Comparison of ENCODE assay signal across 15 mouse cellular contexts in genomic region chr7:45097479-45097878, GRCm38 (mm10). TPM values are rescaled to one million over a fixed set of nuclear protein-coding genes. Genes with fewer than 3 reads are reported as not detected.
DNase-seq lines count a peak whose midpoint lies in the region; ATAC-seq and TF ChIP-seq lines count a peak whose summit lies in the region.
"Had no signal": no experiment of that assay in that cellular context is flagged by ENCODE, and none has a peak within 500 bp of the region (broad histone marks: within the 10 kb centered on the region; RNA-seq: fewer than 3 reads in every experiment).

No protein-coding gene starts in this region.

- WGBS in liver, embryonic 12.5 days (ENCODE audit: insufficient replicate concordance): 26% methylated on average over 6 of the region's 6 CpGs

- H3K27ac ChIP-seq in MEL (ENCODE audit: control insufficient read depth, low read depth, low read length): peak overlapping the region; percentile 57; the same call in 1 of the 2 replicates
- H3K27ac ChIP-seq in liver, embryonic 12.5 days: peak overlapping the region; percentile 15; the same call in 1 of the 2 replicates
- H3K27ac ChIP-seq: forebrain, embryonic 10.5 days had no signal

- peak overlapping the region; percentile 40 to 50 for H3K4me3 ChIP-seq in MEL (ENCODE audit: control insufficient read depth in 1 of 2, insufficient read depth in 1 of 2, low read depth in 2 of 2, low read length in 2 of 2)
- no peak overlapping the region for H3K4me3 ChIP-seq in liver, embryonic 12.5 days
- H3K4me3 ChIP-seq: forebrain, embryonic 10.5 days had no signal

- ATAC-seq in common myeloid progenitor, adult 5-6 weeks (replicated peaks; ENCODE audit: low read depth, poor library complexity, severe bottlenecking): 0 out of 2 replicates have a peak, but pooled peaks have one; percentile 9
- peak; percentile 31; the same call in 1 of the 2 replicates for ATAC-seq in liver, embryonic 12.5 days
- no peak for ATAC-seq in megakaryocyte progenitor cell, adult 5-6 weeks (replicated peaks; ENCODE audit: poor library complexity)
- ATAC-seq: midbrain, embryonic 16.5 days had no signal

- no peak overlapping the region for H3K4me2 ChIP-seq in liver, embryonic 12.5 days

- peak in 1 of 2 experiments; percentile 44; a peak in 1 of 4 replicates for TF ChIP-seq POLR2A in MEL (IDR thresholded peaks at IDR 0.05; ENCODE audit: control insufficient read depth in 1 of 2, insufficient read depth in 1 of 2, low read depth in 1 of 2, low read length in 2 of 2, poor library complexity in 1 of 2)

- no peak for TF ChIP-seq EP300 in MEL (IDR thresholded peaks at IDR 0.05; ENCODE audit: low read depth in 1 of 2, low read length in 2 of 2)

- no peaks in the 10 kb centered on the region for H3K27me3 ChIP-seq in MEL (ENCODE audit: control insufficient read depth in 1 of 2, insufficient read depth in 2 of 2, low read length in 2 of 2)
- 0 out of 2 replicates have a peak, but pooled peaks cover 3% of the 10 kb centered on the region for H3K27me3 ChIP-seq in liver, embryonic 12.5 days (replicated peaks)
- H3K27me3 ChIP-seq: CH12.LX had no signal

- H3K9me3 ChIP-seq in MEL (replicated peaks; ENCODE audit: insufficient read depth, low read length): no peaks in the 10 kb centered on the region
- H3K9me3 ChIP-seq in liver, embryonic 12.5 days (replicated peaks): no peaks in the 10 kb centered on the region
- H3K9me3 ChIP-seq: forebrain, embryonic 10.5 days had no signal

- H3K4me1 ChIP-seq in MEL (ENCODE audit: control insufficient read depth in 1 of 2, insufficient read depth in 2 of 2, low read length in 2 of 2): peaks cover 5 to 21% of the 10 kb centered on the region in 2 experiments
- peaks cover 45% of the 10 kb centered on the region for H3K4me1 ChIP-seq in liver, embryonic 12.5 days

- peaks cover 0 to 5% of the 10 kb centered on the region in 2 experiments; a peak in 2 of 4 replicates for H3K36me3 ChIP-seq in MEL (ENCODE audit: control insufficient read depth in 1 of 2, insufficient read depth in 2 of 2, low read length in 2 of 2)
- H3K36me3 ChIP-seq in liver, embryonic 12.5 days: no peaks in the 10 kb centered on the region; the same call in 1 of the 2 replicates
- H3K36me3 ChIP-seq: forebrain, embryonic 10.5 days had no signal

- peak overlapping the region; percentile 66 for H3K9ac ChIP-seq in MEL (ENCODE audit: control insufficient read depth, low read depth, low read length, poor library complexity, severe bottlenecking)
- no peak overlapping the region for H3K9ac ChIP-seq in liver, embryonic 12.5 days

- peak; percentile 56 for DNase-seq in kidney, adult 9 months
- DNase-seq in kidney, postnatal 10 days: no peak
- peak; percentile 73 for DNase-seq in MEL (ENCODE audit: low read depth, low spot score)
- DNase-seq in urinary bladder, postnatal 4 days (ENCODE audit: low spot score in 2 of 2): no peak
- DNase-seq: adrenal gland, postnatal 25 days; cerebellum, adult 2 months; heart, postnatal 10 days; layer of hippocampus, postnatal 36 days; right cerebral cortex, postnatal 25 days had no signal

- no peak for TF ChIP-seq RAD21 in MEL (IDR thresholded peaks at IDR 0.05; ENCODE audit: low read depth, low read length)

- TF ChIP-seq CTCF in MEL (IDR thresholded peaks at IDR 0.05 in 2 of 3, conservative IDR thresholded peaks at IDR 0.05 in 1 of 3; ENCODE audit: control insufficient read depth in 1 of 3, insufficient read depth in 1 of 3, low read depth in 2 of 3, low read length in 3 of 3, poor library complexity in 1 of 3, severe bottlenecking in 1 of 3): no peak

- H3K79me2 ChIP-seq in MEL (ENCODE audit: control insufficient read depth, insufficient read depth, low read length, poor library complexity): no peaks in the 10 kb centered on the region

TF ChIP-seq in MEL, 35 proteins besides CTCF, POLR2A, EP300 and RAD21:
- TF ChIP-seq RCOR1 (IDR thresholded peaks at IDR 0.05; ENCODE audit: low read depth, low read length) (no peak), UBTF (IDR thresholded peaks at IDR 0.05; ENCODE audit: borderline replicate concordance, insufficient read depth, low read depth, low read length) (no peak), GABPA (IDR thresholded peaks at IDR 0.05; ENCODE audit: low read depth, low read length) (no peak), MEF2A (IDR thresholded peaks at IDR 0.05; ENCODE audit: extremely low read depth, insufficient replicate concordance, low read depth, low read length, poor library complexity, severe bottlenecking) (no peak), ZMIZ1 (IDR thresholded peaks at IDR 0.05; ENCODE audit: low read depth, low read length) (no peak), ZNF384 (IDR thresholded peaks at IDR 0.05; ENCODE audit: low read depth, low read length) (peak; percentile 76), TAL1 (IDR thresholded peaks at IDR 0.05; ENCODE audit: low read length) (no peak), ZKSCAN1 (IDR thresholded peaks at IDR 0.05; ENCODE audit: low read depth, low read length) (no peak), ELF1 (IDR thresholded peaks at IDR 0.05; ENCODE audit: low read depth, low read length) (no peak), MAZ (IDR thresholded peaks at IDR 0.05; ENCODE audit: low read depth, low read length) (no peak), TBP (IDR thresholded peaks at IDR 0.05; ENCODE audit: low read depth, low read length) (peak; percentile 13; the same call in 1 of the 2 replicates)

RNA-seq across cellular contexts. Expression of gene Rcn3, which starts 5.5 kb away (rescaled TPM):
- 16.0 and 29.3 TPM in 2 replicates for total RNA-seq in MEL (2012; rRNA removed)
- 10 to 100 TPM in 1 of 2 experiments, not detected in 1; 43.0 TPM for polyA plus RNA-seq in MEL (2012; ENCODE audit: insufficient read depth in 1 of 2, insufficient read length in 2 of 2, low read depth in 1 of 2, low replicate concordance in 2 of 2, missing spikeins in 1 of 2)
- total RNA-seq in common myeloid progenitor, adult 5-6 weeks (2017): 23.2 and 37.1 TPM in 2 replicates
- 69.1 and 70.9 TPM in 2 replicates for polyA plus RNA-seq in liver, embryonic 12.5 days (2016; fragmentation: Nextera tagmentation; extraction: Ambion mirVana)
- total RNA-seq in megakaryocyte progenitor cell, adult 5-6 weeks (2015): 4.6 and 7.8 TPM in 2 replicates
- total RNA-seq in megakaryocyte progenitor cell, adult 5-6 weeks (2017): 5.4 TPM in 2 replicates

RNA-seq across cellular contexts. Expression of gene Fcgrt, which starts 6.2 kb away (rescaled TPM):
- total RNA-seq in MEL (2012; rRNA removed): 0.26 and 0.27 TPM in 2 replicates
- 1 to 10 TPM in 1 of 2 experiments, not detected in 1; 1.7 TPM for polyA plus RNA-seq in MEL (2012; ENCODE audit: insufficient read depth in 1 of 2, insufficient read length in 2 of 2, low read depth in 1 of 2, low replicate concordance in 2 of 2, missing spikeins in 1 of 2)
- 4.0 and 4.7 TPM in 2 replicates for total RNA-seq in common myeloid progenitor, adult 5-6 weeks (2017)
- polyA plus RNA-seq in liver, embryonic 12.5 days (2016; fragmentation: Nextera tagmentation; extraction: Ambion mirVana): 26.6 and 26.9 TPM in 2 replicates
- 0.54 and 0.62 TPM in 2 replicates for total RNA-seq in megakaryocyte progenitor cell, adult 5-6 weeks (2015)
- total RNA-seq in megakaryocyte progenitor cell, adult 5-6 weeks (2017): 3.9 TPM in 2 replicates

RNA-seq across cellular contexts. Expression of gene Rps11, which starts 26.8 kb away (rescaled TPM):
- 2,482 and 2,708 TPM in 2 replicates for total RNA-seq in MEL (2012; rRNA removed)
- 1,000 to 10,000 TPM; 3,189 to 5,434 TPM for polyA plus RNA-seq in MEL (2012; ENCODE audit: insufficient read depth in 1 of 2, insufficient read length in 2 of 2, low read depth in 1 of 2, low replicate concordance in 2 of 2, missing spikeins in 1 of 2)
- total RNA-seq in common myeloid progenitor, adult 5-6 weeks (2017): 1,473 and 1,910 TPM in 2 replicates
- 1,421 and 1,491 TPM in 2 replicates for polyA plus RNA-seq in liver, embryonic 12.5 days (2016; fragmentation: Nextera tagmentation; extraction: Ambion mirVana)
- total RNA-seq in megakaryocyte progenitor cell, adult 5-6 weeks (2015): 3,046 and 3,197 TPM in 2 replicates
- total RNA-seq in megakaryocyte progenitor cell, adult 5-6 weeks (2017): 1,081 and 1,541 TPM in 2 replicates

RNA-seq across cellular contexts. Expression of gene Rpl13a, which starts 31.1 kb away (rescaled TPM):
- total RNA-seq in MEL (2012; rRNA removed): 2,773 and 3,160 TPM in 2 replicates
- 1,000 to 10,000 TPM; 2,091 to 3,727 TPM for polyA plus RNA-seq in MEL (2012; ENCODE audit: insufficient read depth in 1 of 2, insufficient read length in 2 of 2, low read depth in 1 of 2, low replicate concordance in 2 of 2, missing spikeins in 1 of 2)
- 3,242 and 3,932 TPM in 2 replicates for total RNA-seq in common myeloid progenitor, adult 5-6 weeks (2017)
- 1,134 and 1,149 TPM in 2 replicates for polyA plus RNA-seq in liver, embryonic 12.5 days (2016; fragmentation: Nextera tagmentation; extraction: Ambion mirVana)
- 2,930 and 3,118 TPM in 2 replicates for total RNA-seq in megakaryocyte progenitor cell, adult 5-6 weeks (2015)
- total RNA-seq in megakaryocyte progenitor cell, adult 5-6 weeks (2017): 3,320 and 3,859 TPM in 2 replicates

RNA-seq across cellular contexts. Expression of gene Prrg2, which starts 35.0 kb away (rescaled TPM):
- 7.5 and 7.7 TPM in 2 replicates for total RNA-seq in MEL (2012; rRNA removed)
- 10 to 100 TPM in 1 of 2 experiments, not detected in 1; 16.9 TPM for polyA plus RNA-seq in MEL (2012; ENCODE audit: insufficient read depth in 1 of 2, insufficient read length in 2 of 2, low read depth in 1 of 2, low replicate concordance in 2 of 2, missing spikeins in 1 of 2)
- 3.4 and 3.8 TPM in 2 replicates for total RNA-seq in common myeloid progenitor, adult 5-6 weeks (2017)
- 8.5 and 8.6 TPM in 2 replicates for polyA plus RNA-seq in liver, embryonic 12.5 days (2016; fragmentation: Nextera tagmentation; extraction: Ambion mirVana)
- 2.6 and 4.7 TPM in 2 replicates for total RNA-seq in megakaryocyte progenitor cell, adult 5-6 weeks (2015)
- 3.0 and 4.2 TPM in 2 replicates for total RNA-seq in megakaryocyte progenitor cell, adult 5-6 weeks (2017)

Comparison
In these comparisons a context has a peak if more than half of its experiments do, and no peak if none do; other contexts are left out.
1. DNase-seq: peak in kidney, adult 9 months (single experiment) and MEL (single experiment); none in kidney, postnatal 10 days (single experiment) and urinary bladder, postnatal 4 days (0 of 2).